Mouse (Mus musculus): ENCODE measurements around the gene Wdr77.

DNA sequence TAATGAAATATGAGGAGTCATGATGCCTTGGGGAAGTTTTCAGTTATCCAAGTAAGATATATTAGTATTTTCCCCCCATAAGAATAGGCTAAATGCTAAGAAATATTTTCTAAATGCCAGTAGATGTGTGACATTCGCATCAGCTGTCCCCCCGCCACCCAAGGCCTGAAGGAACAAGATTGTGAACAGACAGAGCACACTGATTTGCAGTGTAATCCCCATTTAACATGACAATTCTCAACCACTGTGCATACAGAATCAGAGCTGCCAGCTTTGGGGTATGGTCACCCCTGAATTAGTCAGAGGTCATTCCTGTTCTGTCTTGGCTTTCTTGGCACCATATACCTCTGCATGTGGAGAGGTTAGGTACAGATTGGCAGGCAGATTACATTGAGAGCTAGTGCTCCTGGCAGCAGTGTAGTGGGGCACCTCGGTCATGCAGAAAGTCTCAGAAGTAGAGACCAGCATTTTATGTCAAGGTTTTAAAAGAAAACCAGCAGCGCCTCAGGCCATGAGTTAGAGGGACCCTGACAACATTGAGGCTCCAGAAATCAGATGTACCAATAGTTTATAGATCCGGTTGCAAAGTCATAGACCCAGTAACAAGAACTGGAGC lies 12.8 kb downstream of the Wdr77 start:
- TF ChIP-seq CTCF (IDR thresholded peaks at IDR 0.05; ENCODE audit: insufficient read depth, low read length) (no peak), POLR2A (IDR thresholded peaks at IDR 0.05; ENCODE audit: borderline replicate concordance, extremely low read depth, low read depth, low read length) (no peak)

All from lung, adult 2 months (tissue).